ENCODE assay signal across 10 mouse cellular contexts in the genomic region with DNA sequence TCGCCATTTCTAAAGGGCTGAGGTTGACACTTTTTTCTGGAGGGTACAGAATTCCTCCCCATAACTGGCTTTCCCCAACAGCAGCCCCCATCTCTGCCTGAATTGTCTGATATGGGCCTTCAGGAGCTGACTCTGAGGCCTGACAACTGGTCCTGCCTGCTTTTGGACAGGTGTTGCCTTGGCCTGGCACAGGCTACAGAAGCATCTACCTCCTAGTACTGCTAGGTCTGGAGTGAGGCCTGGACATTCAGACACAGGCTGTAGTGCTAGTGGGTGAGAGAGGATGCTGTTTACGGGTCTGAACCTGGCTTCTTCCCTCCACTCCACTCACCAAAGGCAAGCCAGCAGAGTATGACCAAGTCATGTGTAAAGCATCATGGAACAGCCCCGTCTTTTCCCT. TPM values are rescaled to one million over a fixed set of nuclear protein-coding genes. Genes with fewer than 3 reads are reported as not detected.
A peak's percentile ranks its signal among the peaks of the same experiment; 100 is the strongest.
DNase-seq lines count a peak whose midpoint lies in the region; ATAC-seq and TF ChIP-seq lines count a peak whose summit lies in the region.
"Had no signal": no experiment of that assay in that cellular context is flagged by ENCODE, and none has a peak within 500 bp of the region (broad histone marks: within the 10 kb centered on the region; RNA-seq: fewer than 3 reads in every experiment).

No protein-coding gene starts in this region.

- no peak overlapping the region for H3K4me3 ChIP-seq in layer of hippocampus, adult 2 months
- no peak overlapping the region for H3K4me3 ChIP-seq in forebrain, embryonic 14.5 days (ENCODE audit: low read depth, low read length)
- no peak overlapping the region for H3K4me3 ChIP-seq in neural tube, embryonic 15.5 days (replicated peaks)

- no peak for DNase-seq in layer of hippocampus, adult 2 months (ENCODE audit: low spot score in 2 of 2)
- DNase-seq in layer of hippocampus, postnatal 25 days (ENCODE audit: extremely low spot score in 1 of 2, low spot score in 1 of 2): no peak
- DNase-seq in forebrain, embryonic 14.5 days (ENCODE audit: low spot score): no peak
- peak; percentile 26 for DNase-seq in kidney, postnatal 14 days
- DNase-seq in left cerebral cortex, postnatal 10 days (ENCODE audit: extremely low spot score in 1 of 2, low spot score in 2 of 2): no peak
- no peak for DNase-seq in left cerebral cortex, postnatal 36 days (ENCODE audit: low spot score in 2 of 2)
- no peak for DNase-seq in left cerebral cortex, adult 9 months (ENCODE audit: low spot score in 2 of 2)
- DNase-seq: thymus, adult 2 months had no signal

- H3K27me3 ChIP-seq in forebrain, embryonic 14.5 days (replicated peaks; ENCODE audit: control insufficient read depth, insufficient read depth, low read length): no peaks in the 10 kb centered on the region
- no peaks in the 10 kb centered on the region for H3K27me3 ChIP-seq in neural tube, embryonic 15.5 days (replicated peaks)

- H3K27ac ChIP-seq in layer of hippocampus, adult 2 months: peak overlapping the region; percentile 84
- H3K27ac ChIP-seq in forebrain, embryonic 14.5 days (ENCODE audit: low read depth, low read length): peak overlapping the region; percentile 59; the same call in 1 of the 2 replicates
- H3K27ac ChIP-seq in neural tube, embryonic 15.5 days (replicated peaks): peak overlapping the region; percentile 69
- H3K27ac ChIP-seq: macrophage had no signal

- 52% methylated on average over 3 of the region's 3 CpGs for WGBS in forebrain, embryonic 14.5 days
- WGBS in neural tube, embryonic 15.5 days: 64% methylated on average over 3 of the region's 3 CpGs

- intact Hi-C loops in left cerebral cortex, postnatal 10 days (cut with DNase I): no loop called here
- intact Hi-C loops in left cerebral cortex, postnatal 36 days (cut with DNase I): no loop called here

- H3K9ac ChIP-seq in forebrain, embryonic 14.5 days (ENCODE audit: low read length): peak overlapping the region; percentile 47
- H3K9ac ChIP-seq in neural tube, embryonic 15.5 days (replicated peaks): peak overlapping the region; percentile 14; the same call in 1 of the 2 replicates

- no peaks in the 10 kb centered on the region for H3K9me3 ChIP-seq in forebrain, embryonic 14.5 days (replicated peaks; ENCODE audit: control insufficient read depth, low read length)
- H3K9me3 ChIP-seq in neural tube, embryonic 15.5 days (replicated peaks): no peaks in the 10 kb centered on the region

- peaks cover 100% of the 10 kb centered on the region for H3K36me3 ChIP-seq in forebrain, embryonic 14.5 days (ENCODE audit: control insufficient read depth, insufficient read depth, low read length)
- peaks cover 92% of the 10 kb centered on the region for H3K36me3 ChIP-seq in neural tube, embryonic 15.5 days

- H3K4me2 ChIP-seq in forebrain, embryonic 14.5 days (ENCODE audit: low read length): no peak overlapping the region
- no peak overlapping the region for H3K4me2 ChIP-seq in neural tube, embryonic 15.5 days

- peaks cover 44% of the 10 kb centered on the region for H3K4me1 ChIP-seq in forebrain, embryonic 14.5 days (ENCODE audit: control insufficient read depth, insufficient read depth, low read length)
- peaks cover 64% of the 10 kb centered on the region for H3K4me1 ChIP-seq in neural tube, embryonic 15.5 days

- no peak for ATAC-seq in forebrain, embryonic 14.5 days
- ATAC-seq in neural tube, embryonic 15.5 days (ENCODE audit: low FRiP score): no peak

- TF ChIP-seq CTCF in layer of hippocampus, adult 2 months (conservative IDR thresholded peaks at IDR 0.05): no peak

RNA-seq across cellular contexts. Expression of gene Amotl2, which starts 10.3 kb away (rescaled TPM):
- 10 to 100 TPM; 16.0 to 18.1 TPM for total RNA-seq in layer of hippocampus, adult 2 months (2021)
- 10 to 100 TPM; 19.1 to 24.1 TPM for total RNA-seq in layer of hippocampus, postnatal 25 days (2021)
- 30.4 and 44.0 TPM in 2 replicates for polyA plus RNA-seq in forebrain, embryonic 14.5 days (2014; fragmentation: Nextera tagmentation; extraction: Ambion mirVana)
- polyA plus RNA-seq in neural tube, embryonic 15.5 days (2015; fragmentation: Nextera tagmentation; extraction: Ambion mirVana): 41.5 and 57.0 TPM in 2 replicates
- 10 to 100 TPM; 15.2 to 16.5 TPM for total RNA-seq in left cerebral cortex, postnatal 10 days (2021)
- 10 to 100 TPM; 18.5 to 24.3 TPM for total RNA-seq in left cerebral cortex, postnatal 36 days (2021)
